Mouse (Mus musculus) kidney, adult 9 months (tissue): ENCODE results near the gene Lemd1.

Source experiments
- DNase-seq: peaks from one replicate; pipeline ENCODE4 v3.0.0; 2022

The Lemd1 gene

DNA sequence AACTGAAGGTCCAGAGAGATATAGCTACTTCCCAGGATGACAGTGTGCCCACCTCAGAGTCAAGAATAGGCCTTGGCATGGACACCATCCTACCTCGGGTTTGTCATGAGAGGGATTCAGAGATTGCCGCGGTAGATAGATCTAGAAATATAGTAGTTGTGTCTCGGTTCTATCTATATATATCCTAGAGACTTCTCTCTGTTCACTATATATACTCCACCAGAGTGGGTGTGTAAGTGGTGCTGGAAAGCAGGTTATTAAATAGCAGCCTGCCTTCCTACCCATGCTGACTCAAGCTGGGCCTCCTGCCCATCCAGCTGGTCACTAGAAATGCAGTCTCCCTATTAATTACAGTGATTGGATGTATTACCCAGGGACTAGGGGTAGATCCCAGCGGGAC lies 11.5 kb downstream of the Lemd1 start:
- DNase-seq: no peak

DNA sequence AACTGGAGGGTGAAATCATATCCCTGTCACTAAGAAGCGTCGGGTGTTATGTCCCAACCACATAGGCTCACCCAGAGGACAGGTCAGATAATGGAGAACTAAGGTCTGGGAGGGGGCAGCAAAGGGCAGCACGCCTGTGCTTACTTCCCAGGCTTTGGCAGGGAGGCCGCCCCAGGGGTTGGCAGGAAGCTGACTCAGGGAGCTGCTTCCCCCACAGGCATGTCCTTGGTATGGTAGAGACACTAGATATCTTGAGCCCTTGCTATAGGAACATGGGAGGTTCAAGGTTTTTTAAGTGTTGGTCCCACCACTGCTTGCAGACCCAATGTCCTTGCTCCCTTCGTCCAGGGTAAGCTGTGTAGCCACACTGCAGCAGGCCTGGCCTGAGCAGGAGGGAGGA lies 14.7 kb downstream of the Lemd1 start:
- no peak for DNase-seq

DNA sequence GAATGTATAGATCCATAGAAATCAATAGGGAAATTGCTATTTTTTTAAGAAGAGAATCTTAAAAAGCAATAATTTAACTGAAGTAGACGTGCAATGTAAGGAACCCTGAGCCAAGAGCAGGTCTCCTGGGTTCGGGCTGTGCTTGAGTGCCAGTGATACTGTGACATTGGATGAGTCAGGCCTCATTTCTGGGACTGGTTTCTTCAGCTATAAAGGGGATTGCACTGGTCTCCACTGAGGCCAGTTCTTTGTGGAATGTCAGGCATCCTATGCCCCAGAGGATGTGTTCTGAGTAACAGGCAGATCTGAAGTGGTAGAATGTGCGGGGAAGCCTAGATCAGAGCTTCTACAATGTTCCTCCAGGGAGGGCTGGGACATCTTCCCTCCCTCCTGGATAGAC lies 15.6 kb downstream of the Lemd1 start:
- DNase-seq: no peak

DNA sequence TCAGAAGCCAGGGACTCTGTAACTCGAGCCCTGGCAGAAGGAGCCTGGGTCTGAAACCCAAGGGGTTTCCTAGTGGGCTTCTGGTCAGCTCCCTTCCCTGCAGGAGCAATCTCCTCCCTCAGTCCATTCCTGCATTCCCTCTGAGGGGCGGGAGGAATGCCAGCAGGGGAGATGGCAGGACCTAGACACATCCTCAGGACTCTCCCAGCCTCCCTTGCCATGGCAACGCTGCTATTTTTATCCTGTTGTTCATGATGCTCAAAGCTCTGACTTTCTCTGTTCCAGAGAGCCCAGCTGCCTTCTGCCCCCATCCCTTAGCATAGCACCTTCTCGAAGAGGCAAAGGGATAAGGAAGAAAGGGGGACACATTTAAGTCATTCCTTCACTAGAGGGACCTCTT lies 16.9 kb downstream of the Lemd1 start:
- DNase-seq: no peak

DNA sequence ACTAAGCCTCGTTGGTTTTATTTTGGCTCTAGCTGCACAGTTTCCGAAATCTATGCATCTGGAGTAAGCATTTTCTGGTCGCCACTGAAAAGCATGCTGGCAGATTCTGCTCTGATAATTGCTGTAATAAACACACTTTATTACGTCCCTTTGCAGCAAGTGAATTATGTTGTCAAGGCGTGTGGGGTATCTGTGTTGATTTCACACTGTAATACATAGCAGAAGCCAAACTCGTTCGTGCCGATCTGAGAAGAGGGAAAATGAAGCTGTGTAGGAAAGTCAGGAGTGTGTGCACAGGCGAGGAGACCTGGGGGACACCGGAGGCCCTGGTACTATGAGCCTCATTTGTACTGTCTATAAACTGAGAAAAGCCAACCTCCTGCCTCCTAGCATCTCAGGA lies 18.2 kb downstream of the Lemd1 start:
- DNase-seq: no peak

DNA sequence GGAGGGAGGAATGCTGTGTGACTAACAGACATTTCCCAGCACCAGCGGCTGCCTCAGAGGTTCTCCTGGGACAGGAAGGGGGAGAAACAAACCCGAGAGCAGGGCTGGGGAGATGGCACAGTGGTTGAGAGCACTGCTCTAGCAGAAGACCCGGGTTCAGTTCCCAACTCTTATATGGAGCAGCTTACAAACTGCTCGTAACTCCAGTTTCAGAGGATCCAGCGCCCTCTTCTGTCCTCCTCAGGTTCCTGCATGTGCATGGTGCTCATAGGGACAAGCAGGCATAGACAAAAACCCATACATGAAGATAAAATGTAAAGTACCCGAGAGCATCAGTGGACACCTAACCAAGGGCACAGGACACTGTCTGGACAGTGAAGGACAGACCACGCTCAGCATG lies 19.7 kb downstream of the Lemd1 start:
- DNase-seq: peak; percentile 45

DNA sequence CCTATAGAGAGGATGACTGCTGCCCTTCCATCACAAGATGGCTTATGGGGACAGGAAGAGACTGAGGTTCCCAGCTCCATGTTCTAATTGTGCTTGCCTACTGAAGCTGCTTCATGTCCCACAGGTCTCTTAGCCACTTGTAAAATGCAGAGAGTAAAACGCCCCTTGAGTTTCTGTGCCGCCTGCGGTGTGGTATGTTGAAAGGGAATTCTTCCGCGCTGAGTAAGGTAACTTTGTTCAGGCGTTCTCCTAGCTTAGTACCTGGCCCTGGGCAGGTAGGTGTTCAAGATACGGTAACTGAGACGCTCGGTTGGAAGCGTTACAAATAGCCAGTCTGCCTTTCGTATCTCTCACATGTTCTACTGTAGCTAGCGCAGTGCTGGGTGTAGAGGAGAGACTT lies 20.4 kb downstream of the Lemd1 start:
- DNase-seq: no peak

DNA sequence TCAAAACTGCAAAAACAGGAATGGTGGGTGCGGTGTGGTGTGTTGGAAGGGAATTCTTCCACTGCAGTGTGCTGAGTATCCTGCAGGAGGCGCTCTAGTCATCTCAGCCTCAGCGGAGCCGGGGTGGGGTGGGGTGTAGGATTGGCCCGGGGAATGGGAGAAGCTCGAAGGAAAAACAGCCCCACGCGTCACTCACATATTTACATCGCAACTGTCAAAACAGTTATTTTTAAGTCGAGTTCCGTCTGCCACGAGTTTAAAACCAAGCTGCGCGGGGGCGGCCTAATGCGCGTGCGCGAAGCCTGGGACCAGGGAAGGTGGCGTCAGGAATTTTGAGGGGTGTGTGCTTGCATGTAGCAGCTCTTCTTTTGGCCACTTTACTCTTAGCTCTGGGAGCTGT lies 21.0 kb downstream of the Lemd1 start:
- peak; percentile 65 for DNase-seq

DNA sequence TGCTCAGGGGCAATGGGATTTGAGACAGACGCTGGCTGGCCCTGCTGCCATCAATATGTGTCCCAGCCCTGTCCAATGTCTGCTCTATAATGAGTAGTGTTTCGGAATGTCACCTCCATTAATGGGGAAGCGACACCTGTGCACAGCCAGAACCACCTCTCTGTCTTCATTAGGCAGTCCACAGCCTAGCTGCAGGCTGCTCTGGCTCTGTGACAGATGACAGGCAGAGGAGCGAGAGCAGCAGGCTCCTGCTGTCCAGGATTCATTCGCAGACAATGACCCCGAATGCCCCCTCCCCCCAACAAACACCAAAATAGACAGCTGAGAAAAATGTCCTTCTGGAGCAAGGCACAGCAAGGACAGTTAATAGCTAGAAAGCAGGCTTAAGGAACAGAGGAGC lies 21.8 kb downstream of the Lemd1 start:
- no peak for DNase-seq

DNA sequence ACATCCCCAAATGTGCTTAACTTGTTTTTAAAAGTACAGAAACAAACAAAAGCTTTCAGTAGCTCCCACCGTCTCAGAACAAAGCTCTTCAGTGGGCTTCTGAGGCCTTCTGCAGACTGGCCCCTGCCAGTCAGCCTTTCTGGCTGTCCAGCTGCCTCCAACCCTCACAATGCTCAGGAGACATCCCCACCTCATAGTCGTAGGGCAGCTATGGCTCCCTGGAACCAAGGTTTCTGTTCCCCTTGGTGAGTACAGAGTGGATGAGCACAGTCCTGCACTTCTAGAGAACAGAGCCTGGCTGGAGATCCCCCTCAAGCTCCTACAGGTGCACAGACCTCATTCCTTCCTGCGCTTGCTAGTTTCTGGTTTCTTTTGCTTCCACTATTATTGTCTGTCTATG lies 25.0 kb downstream of the Lemd1 start:
- DNase-seq: no peak

DNA sequence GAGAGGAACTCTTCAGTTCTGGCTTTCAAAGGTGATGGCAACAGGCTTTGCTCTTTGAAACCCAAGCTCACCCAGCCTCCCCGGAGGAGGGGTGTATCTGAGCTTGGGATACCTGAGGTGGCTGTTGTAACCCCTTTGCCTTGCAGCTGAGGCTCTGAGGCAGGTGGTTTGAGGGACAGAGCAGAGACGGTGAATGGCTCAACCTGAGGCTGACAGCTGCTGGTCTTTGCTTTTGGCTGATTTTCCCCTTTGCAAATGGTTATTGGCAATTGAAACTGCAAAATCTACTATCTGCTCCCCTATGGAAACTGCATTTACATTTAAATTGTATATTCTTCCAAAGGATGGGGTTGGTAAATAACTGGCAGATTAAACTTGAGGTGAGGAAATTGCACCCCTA lies 30.4 kb downstream of the Lemd1 start:
- DNase-seq: no peak

DNA sequence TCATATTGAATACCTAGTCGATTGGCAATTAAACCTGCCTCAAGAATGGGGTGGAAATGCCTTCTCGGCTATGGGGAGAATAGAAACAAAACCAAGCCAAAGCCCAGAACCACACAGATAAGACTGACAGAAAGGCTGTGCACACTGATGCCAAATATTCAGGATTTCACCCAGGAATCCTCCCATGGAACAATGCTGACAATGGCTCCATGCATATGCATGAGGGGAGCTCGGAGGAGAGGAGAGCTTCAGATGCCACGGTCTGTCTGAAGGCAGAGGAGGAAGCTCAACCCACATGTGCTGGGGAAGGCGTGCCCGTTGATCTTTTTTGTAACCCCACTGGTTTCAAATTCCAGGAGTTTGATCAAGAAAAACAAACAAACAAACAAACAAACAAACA lies 30.9 kb downstream of the Lemd1 start:
- DNase-seq: no peak

DNA sequence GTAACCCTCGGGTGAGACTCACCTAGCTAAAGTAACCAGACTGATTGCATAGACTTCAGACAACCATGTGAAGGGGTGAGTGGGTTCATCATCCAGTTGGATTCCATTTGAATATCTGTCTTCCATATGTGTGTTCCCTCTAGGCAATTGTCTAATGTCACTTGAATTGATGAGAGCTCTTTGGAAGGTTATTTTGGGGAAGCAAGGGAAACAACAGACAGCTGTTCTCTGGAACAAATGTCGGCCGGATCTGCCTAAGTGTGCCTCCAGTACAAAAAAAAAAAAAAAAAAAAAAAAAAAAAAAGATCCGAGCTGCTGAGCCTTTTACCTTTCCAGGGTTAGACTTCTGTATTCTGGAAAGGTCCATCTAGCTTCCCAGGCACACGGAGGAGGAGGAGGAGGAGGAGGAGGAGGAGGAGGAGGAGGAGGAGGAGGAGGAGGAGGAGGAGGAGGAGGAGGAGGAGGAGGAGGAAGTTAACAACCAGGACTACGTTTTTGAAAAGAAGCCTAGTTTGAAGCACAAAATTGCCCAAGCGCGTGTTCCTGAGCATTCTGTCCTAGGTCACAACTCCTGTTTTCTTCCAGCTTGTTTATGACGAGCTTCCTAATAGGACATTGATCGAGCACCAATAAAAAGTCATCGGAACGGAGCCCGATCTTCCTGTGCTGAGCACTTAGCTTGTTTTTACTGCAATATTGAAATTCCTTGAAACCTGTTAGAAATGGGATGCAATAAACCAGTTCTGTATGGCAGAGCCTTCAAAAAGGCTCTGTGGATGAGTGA lies 35.3 kb downstream of the Lemd1 start:
- no peak for DNase-seq

DNA sequence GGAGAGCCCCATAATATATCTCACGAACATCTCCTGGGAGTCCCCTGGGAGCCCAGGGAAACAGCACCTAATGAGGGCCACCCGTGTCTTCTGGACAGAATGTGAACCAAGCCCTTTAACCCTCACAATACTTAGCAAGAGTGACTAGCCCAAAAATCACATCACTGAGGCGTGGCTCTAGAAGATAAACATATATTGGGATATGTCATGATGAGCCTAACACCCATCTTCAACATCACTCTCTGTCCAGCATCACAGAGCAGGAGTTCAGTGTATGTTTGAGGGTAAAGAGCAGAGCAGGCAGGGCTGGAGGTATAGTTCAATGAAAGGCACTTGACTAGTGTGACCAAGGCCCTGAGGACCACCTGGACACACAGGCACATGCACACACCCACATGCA lies 38.4 kb downstream of the Lemd1 start, which contains the start of gene Gm10188:
TSS of gene Gm10188 (minus strand) at position 101 of the 400 bp plus-strand sequence.
- no peak for DNase-seq

DNA sequence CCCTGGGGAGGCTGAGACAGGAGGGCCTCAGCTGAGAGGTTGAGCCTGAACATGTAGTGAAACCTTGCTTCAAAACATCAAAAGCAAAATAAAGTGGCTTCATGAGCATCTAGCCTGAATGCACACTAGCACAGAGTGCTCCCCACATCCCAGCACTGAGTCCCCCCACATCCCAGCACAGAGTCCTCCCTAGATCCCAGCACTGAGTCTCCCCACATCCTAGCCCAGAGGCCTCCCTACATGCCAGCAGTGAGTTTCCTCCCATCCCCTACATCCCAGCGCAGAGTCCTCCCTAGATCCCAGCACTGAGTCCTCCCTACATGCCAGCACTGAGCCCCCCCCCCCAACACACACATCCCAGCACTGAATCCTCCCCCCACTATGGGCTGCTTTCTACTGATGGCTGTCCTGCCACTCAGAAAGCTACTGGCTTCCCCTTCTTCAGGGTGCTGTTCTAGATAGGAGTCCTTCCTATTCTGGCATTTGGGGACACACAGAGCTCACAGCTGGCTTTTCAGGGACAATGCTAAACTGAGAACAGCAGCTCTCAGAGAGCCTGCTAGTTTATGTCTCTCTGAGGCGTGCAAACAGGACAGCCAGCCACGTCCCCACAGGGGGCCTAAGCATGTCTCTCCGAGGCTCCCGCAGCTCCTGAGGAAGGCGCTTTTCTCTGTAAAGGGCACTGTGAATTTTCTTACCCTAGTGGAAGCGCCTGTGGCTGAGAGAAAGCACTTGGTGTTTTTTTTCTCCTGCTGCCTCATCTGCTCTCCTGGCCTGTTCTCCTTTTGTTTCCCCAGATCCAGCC lies 40.4 kb downstream of the Lemd1 start:
- DNase-seq: no peak

DNA sequence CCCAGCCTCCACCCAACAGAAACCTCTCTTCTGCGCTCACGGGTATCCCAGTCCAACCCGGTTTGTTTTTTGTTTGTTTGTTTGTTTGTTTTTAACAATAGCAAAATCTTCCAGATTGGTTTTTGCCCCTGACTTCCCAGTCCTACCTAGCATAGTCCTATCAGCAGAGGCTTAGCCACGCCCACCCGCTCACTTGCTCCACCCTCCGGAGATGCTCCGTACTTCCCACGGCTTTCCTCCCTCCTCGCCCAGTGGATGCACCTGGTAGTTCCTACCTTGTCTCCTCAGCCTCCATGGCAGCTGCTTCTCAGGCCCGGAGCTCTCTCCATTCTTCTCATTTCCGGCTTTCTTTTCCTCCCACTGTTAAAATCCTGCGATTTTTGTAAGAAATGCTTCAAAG lies 42.3 kb downstream of the Lemd1 start:
- DNase-seq: peak; percentile 47

DNA sequence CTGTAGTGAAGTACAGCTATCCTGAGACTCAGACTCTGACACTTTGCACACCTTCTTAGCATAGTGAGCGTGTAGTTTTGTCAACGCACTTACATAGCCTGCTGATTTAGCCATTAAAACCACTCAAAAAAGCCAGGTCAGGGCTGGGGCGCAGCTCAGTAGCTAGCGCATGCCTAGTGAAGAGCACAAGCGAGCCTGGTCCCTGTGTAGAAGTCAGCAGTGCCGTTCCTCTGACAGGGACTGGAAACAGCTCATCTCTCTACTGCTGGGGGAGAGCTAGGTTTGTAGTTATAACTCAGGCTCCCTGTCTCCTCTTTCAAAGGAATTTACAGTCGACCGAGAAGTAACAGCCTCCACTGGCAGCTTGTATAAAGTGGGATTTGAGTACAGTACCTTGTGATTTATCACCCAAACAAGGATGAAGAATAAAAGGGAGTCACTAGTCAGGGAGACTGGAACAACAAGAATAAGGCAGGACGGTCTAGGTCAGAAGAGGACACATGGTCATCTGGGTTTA lies 43.6 kb downstream of the Lemd1 start:
- no peak for DNase-seq

DNA sequence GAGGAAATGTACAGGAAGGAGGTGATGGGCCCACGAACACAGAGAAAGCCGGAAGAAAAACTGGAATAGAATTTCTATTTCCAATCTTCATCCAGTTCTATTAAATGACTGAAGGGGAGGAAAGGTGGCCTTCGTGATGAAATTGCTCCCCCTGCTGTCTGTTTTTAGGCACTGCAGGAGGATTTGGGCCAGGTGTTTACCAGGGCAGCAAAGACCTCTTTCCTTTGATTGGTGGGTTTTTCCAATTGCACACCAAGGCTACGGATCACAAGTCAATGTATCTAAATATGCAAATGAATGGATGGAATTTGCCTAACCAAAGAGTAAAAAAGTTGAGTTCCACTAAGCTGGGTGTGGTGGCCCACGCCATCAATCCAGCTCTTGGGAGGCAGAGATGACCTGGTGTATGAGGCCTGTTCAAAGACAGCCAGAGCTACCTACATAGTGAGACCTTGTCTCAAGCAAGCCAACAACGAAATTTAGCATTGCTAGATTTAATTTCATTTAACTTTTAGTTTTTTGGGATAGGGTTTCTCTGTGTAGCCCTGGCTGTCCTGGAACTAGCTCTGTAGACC lies 46.4 kb downstream of the Lemd1 start:
- DNase-seq: peak; percentile 71

DNA sequence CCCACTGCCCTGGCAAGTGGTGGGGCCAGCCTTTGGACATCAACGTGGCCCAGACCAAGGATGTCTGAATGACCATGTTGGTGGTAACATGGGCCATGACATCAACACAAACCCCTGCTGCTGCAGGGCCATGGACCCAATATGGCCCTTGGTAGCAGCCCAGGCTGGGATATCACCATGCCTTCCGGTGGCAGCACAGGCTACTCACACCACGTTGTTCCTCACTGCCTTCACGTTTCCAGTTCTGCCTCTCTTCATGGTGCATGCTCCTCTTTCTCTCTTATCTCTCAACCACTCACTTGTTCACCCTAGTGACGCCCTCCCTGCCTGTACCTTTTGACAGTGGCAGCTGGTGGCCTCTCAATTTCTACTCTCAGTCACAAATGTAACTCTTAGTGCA lies 53.8 kb downstream of the Lemd1 start:
- DNase-seq: no peak

DNA sequence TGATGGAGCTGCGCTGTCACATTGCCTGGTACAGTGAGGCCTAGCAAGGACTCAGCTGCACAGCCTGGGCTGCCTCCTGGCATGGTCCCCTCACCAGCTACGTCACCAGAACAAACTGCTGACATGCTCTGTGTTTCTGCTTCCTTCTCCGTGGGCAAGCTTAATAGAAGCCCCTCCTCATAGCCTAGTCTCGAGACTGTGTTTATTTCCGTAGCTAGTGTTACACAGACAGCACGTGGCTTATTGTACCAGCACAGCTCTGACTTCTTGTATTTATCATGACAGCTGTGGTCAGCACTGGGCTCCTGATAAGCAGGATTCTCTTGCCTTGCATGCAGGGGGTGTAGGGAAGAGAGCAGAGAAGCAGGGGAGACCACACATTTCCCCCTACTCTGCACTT lies 54.9 kb downstream of the Lemd1 start:
- DNase-seq: no peak

DNA sequence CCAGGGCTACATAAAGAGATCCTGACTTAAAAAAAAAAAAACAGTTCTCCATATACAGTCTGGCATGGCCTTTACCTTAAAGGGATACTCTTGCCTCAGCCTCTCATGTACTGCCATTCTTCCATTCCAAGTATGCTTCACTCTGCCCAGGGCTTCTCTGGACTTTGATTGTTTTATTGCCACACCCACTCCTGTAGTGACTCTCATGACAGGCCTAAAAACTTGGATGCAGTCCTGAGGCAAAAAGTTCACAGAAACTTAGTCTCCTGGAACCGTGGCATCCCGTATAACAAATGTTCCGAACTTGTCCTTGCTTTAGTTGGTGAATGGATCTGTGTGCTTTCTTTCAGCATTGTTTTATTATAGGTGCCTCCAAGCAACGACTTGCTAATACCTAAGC lies 55.4 kb downstream of the Lemd1 start:
- peak; percentile 77 for DNase-seq

DNA sequence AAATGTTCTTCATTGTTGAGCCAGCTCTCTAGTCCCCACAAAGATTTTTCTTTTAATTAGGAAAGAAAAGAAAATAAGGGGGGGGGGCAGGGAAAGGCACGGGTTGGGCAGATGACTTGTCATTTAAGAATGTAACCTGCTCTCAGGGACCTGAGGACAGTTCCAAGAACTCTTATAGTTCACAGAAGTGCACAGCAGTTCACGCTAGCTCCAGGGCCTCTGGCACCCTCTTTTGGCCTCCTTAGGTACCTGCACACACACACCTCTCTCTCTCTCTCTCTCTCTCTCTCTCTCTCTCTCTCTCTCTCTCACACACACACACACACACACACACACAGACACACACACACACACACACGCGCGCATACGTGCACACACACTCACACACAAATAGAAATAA lies 63.2 kb downstream of the Lemd1 start:
- no peak for DNase-seq

DNA sequence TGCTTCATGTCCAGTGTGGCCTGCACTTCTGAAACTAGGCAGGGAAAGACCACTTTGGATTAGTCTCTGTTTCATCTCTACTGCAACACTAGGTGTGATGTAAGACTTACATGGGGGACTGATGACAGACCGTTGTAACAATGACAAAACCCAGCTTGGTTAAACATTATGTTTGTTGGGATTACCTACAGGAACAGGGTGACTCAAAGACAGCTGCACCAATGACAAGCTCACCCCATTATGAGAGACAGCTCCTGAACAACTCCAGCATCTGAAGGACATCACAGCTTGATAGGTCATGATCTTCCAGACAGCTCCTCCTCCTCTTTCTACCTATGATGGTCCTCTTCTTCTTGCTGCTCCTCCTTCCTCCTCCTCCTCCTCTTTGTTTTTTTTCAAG lies 69.1 kb downstream of the Lemd1 start:
- no peak for DNase-seq

DNA sequence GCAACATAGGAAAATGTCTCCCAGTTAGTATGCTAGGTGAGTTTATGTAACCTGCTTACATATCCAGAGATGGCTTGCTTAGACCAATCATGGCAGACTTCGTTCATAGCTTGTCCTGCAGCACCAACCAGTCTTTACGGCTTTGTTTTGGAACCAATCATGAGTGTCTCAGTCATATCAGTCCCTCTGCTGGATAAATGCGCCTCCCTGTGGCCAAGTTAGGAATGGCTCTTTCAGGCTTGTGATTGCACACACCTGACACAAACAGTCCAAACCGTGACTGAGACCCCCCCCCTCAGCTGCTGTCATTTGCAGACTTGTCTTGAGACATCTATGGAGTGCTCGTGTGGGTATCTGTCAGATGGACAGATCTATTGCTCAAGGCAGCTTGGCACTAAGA lies 69.8 kb downstream of the Lemd1 start:
- DNase-seq: no peak
